Mouse (Mus musculus) adrenal gland, adult 18-20 months (tissue): ENCODE measurements around the gene Ptprg. TPM values are rescaled to one million over a fixed set of nuclear protein-coding genes. Genes with fewer than 3 reads are reported as not detected.

Experiments
- DNase-seq, 2 experiments: peaks; one replicate each; pipeline ENCODE4 v3.0.0; 2021 to 2022; ENCODE audit warnings: low spot score in 2 of 2
- total RNA-seq, 2 experiments: library from RNA; stranded (reverse); gene quantifications; 1 replicate in 1 of 2; 2 replicates in 1 of 2; pipeline ENCODE4 v1.2.3; 2021

Gene Ptprg
- total RNA-seq, 2 experiments from 2014 or later: 78.0 to 111 TPM

DNA sequence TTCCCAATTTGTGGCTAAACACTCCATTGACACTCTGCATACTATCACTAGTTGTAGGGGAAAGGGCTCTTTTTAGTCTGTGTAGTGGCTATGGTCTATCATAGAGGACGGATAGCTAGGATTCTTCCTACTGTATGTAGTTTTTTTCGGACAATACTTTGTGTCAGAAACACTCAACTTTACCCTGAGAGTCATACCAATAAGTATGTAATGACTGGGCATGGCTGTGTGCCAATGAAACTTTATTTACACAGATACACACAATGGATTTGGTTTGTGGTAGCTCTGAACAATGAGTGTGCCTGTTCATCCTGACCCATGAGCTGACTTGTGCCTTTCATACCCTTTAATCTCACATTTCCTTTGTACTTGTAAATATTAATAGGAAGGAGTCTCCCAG lies 127.3 kb downstream of the Ptprg start:
- no peak for DNase-seq

DNA sequence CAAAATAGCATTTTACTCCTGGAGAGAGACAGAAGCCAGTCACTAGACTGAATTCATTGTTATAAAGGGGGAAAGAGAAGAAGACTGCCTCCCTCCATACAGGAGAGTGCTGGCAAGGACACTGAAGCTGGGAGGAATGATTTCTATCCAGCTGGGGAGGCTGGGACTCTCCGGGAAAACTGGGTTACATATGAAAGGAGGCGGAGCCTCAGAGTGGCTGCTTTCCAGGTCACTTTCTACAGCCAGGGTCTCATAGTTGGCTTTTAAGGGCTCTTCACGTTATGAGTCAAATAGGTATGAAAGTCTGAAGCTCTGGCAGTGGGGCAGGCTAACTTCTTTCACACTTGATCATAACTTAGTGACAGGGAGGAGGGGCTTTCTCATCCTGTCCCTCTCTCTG lies 129.1 kb downstream of the Ptprg start:
- DNase-seq: no peak

DNA sequence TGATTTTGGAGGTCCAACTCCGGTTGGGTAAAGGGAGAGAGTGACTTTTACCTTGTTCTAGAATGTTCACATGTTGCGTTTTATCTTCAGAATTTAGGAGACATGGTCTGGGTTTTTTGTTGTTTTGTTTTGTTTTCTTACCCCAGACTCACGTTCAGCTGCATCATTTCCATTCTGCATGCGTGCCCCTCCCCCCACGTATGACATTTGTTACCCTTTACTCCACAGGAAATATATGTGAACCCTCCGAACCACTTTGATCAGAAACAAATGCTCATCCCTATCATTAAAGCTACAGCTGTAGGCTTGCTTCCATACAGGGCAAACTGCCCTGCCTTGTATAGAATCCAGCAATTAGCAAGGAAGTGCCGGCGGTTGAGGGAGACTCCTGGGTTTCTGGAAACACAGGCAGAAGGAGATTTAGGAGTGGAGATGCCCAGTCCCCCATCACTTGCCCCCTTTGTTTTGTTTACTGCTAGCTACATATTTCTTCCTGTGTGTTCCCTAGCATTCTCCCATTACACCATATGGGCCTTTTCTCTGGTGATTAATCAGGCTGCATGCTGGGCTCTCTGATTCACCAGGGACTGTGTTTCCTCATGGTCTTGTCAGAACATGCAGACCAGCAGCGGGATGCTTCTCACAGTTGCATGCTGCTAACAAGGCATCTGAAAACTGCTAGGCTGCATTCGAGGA lies 130.2 kb downstream of the Ptprg start:
- no peak for DNase-seq

DNA sequence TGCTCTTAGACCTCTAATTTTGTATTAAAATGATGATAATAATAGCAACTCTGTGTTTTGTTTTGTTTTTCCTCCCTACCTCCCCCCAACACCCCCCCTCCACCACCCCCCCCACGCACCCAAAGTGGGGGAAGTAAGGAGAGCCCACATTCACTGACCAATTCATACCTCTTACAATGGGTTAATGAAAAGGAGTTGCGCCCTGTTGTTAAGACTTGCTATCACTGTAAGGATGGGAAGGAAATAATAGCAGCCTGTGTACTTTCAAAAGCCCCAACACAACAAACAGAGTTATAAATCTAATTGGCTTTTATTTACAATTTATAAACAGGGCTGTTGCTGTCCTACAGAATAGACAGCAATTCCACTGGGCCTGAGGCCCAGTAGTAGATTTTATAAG lies 130.8 kb downstream of the Ptprg start:
- no peak for DNase-seq

DNA sequence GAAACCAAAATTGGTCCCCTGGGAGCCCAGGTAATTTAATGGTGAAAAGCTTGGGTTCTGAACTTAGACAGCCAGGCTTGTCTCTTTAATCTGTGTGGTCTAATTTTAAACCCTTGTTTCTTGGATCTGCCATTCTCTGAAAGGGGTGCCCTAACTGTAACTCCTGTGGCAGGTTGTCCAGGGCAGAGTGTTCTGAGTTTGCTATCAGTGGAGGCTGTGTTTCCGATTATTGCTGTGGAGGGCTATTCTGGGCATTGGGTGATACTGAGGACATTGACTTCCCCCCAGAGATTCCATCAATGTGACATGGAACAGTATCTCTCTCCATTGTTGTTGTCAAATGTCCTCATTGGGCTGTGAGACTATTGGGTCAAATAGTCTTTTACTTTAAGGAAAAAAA lies 134.2 kb downstream of the Ptprg start:
- no peak for DNase-seq

DNA sequence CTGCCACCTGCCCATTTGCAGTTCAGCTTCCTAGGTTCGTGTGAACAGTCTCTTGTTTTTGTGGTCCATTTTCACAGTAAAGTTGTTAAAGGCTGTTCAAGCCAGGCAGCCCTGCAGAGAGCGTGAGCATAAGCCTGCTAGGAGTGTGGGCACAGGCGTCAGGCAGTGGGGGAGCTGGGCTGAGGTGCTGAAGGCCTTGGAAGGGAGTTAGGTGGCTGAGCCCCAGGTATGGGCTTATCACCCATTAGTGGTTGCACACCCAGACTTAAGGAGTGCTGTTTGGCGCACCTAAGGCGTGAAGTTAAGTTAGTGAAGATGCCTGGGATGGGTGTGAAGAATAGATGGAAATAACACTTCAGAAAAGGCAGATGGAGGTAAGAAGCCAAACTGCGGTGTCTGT lies 134.8 kb downstream of the Ptprg start:
- DNase-seq: no peak

DNA sequence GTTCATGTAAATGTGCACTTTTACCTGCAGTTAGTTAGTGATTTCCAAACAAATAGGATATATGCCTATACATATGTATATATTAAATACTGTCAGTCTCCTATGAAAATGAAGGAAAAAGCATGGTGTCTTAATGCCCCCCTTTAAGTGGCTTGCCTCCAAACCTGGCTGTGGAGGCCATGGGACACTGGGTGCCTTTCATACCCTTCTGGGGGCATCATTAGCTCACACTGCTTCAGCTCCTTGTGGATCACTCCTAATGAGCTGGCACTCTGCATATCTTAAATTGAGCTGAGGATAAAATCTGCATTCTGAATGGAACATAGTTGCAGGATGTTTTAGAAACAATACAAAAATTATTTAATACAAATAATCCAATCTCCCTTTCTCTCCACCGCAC lies 136.7 kb downstream of the Ptprg start:
- no peak for DNase-seq

DNA sequence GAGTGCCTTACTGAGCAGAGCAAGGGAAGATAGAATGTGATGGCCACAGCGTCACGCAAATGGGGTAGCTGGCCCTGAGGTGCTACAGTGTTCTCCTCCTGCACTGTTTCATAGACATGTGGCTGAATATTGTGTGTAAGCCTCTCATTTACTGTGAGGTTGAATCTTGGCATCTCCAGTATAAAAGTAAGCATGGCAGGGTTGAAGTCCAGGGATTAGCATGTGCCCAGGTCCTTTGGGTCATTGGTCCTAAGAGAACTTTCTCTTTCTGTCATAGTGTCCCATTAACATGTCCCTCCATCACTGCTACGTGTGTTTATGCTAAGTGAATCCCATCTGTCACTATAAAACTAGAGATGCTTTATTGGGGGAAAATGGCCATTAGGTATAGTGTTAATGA lies 138.2 kb downstream of the Ptprg start:
- no peak for DNase-seq

DNA sequence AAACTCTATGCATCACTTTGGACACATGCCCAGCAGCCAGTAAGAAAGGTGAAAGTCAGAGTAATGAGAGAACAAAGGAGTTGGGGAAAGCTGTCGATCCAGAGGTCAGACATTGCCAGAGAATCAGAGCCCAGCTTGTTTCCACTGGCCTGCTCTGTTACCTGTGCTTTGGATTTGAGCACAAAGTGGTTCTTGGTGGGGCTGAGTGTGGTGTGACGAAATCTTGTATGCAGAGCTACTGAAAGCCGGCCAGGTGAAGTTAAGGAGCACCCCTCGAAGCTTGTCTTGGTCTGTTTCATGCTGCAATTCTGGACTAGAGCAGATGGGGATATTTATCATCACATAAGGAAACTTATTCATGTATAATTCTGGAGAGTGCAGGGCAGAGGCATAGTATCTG lies 145.5 kb downstream of the Ptprg start:
- DNase-seq: no peak

DNA sequence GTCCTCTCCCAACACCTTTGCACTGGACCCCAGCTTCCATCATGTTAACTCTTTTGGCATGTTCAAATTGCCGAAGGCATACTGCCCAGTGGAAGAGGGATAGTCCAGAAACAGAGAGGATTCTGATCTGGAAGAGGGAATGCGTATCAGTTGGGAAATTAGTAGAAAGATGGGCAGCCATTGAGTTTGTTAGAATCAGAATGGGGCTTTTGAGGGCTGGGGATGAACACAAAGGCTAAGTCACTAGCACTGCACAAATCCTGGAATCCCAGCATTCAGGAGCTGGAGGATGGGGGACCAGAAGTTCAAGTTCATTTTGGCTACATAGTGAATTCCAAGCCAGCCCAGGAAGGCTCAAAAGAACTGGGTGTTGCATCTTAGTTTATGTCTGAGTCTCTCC lies 146.3 kb downstream of the Ptprg start:
- DNase-seq: no peak

DNA sequence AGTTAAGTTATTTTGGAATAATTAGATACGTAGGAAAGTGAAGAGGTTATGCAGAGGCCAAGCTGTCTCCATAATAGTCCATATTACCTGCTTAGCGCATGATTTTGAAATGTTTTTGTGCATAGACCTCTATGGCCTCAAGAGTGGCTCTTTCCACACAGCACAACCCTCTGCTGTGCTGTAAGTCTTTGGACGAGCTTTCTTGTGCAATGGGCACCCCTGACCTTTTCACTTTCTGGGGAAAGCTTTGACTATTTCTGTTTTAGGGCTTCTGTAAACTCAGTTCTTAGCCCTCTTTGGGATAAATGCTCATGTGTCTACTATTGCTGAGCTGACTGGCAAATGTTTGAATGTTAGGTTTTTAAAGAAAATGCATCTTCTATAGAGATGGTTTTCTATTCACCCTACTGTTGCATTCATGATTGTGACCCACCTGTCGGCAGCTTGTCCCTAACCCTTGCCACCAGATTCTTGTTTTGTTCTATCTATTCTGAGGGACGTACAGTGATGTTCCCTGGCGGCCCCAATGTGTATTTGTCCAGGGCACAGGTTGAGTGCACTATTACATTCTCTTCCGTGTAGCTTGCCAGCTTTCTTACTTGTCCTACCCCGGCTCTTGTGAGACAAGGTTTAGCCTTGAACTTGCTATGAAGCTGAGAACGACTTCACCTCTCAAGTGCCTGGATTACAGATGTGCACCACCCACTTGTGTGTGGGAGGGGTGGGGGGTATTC lies 148.4 kb downstream of the Ptprg start:
- DNase-seq: no peak

DNA sequence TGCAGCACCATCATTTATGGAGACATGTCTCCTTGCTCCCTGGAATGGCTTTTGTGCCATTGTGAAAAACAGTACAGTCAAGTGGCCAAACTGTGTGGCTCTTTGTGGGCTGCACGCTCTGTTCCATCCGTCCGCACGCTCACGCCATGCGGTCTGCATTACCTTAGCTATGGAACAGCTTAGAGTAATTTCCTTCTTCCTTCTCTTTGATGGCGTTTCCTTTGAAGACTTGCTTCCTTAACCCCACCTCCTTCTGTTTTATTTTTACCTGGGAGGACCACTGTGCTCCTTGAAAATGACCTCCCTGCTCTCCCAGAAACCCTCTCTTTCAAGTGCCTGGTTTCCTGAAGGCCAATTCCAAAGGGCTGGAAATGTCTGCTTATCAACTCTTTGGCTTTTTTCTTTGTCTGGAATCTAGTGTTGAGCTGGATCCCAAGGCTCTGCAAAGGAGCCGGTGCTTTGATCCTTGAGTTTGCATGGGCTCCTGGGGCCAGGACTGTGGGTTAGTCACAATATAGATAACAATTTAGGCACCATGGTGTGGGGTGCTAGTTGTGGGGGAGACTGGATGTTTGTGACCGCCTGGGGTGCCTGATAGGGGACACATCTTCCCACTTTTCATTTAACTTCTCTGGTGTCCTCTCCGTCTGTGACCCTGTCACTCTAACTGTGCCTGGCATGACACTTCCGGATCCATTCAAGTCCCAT lies 149.6 kb downstream of the Ptprg start:
- no peak for DNase-seq

DNA sequence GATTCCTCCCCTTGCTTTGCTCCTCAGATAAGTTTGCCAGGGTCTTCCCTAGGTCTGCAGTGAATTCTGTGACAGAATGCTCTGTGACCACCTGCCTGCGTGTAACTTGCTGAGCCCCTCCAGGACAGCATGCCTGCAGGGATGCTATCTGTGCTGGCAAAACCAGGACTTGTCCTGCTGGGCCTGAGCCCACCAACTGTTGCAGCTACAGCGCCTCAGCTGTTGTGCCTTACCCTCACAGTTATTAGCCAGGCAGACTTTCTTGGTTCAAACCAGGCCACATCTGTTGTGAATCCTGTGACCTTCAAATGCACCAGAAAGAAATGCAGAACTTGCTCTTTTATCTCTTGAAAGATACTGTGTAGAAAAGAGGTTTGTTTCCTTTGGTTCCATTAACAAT lies 151.5 kb downstream of the Ptprg start:
- DNase-seq: no peak

DNA sequence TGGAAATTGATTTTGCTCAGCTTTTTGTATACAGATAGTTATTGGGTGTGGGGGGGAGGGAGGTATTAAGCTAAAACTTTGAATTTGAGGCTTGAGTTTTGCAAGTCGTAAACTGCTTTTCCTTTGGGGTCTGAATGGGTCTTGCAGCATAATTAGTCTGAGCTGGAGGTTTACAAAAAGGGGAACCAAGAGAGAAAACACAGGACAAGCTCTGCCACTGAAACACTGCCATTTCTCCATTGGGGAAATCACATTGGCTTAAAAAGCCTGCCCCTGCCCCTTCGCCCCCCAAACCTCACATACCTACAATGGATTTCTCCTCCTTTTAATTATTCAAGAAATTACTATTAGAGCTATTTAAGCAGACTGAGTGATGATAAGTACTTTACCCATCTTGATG lies 156.0 kb downstream of the Ptprg start:
- no peak for DNase-seq

DNA sequence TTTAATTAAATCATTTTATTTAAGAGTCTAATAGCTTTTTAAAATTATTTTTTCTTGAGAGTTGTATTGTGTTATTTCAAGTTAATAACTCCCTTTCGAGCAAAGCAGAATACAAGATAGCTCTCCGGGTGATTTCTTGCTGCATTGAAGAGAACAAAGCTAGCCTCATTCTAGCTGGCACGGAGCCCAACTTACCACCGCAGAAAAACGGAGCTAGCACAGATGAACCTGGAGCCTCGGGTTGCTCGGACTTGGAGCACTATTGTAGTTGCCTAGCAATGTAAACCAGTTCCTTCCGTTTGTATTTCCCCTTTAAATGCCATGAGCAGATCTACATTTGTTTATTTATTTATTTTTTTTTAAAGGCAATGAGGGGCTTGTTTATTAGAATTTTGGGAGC lies 156.5 kb downstream of the Ptprg start:
- DNase-seq: peak in 1 of 2 experiments; percentile 36

DNA sequence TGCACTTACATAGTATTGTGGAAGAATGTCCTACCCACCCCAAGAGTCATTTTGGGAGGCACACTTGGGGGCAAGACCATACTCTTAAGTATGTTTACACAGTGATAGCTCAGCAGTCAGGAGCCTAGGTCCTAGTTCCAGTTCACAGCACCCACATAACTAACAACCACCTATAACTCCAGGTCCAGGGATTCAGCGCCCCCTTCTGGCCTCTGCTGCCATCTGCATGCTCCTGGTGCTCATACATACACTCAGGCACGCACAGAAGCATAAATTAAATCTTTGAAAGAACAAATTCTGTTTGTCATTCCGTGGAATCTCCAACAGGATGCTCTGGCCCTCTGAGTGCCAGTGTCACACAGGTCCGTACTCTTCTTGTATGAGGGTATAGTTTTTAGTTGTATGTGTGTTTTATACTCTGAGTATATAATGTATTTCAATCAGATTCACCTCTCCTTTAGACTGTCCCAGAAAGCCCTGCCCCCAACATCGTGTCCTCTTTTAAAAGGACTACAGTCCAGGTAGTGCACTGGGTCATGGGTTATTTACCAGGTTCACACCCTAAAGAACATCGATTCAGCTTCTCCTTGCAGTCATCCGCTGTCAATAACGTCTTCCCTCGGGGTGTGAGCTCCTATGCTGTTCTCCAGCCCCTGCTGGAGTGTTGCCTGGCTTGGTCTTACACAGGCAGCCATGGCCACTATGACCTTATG lies 157.2 kb downstream of the Ptprg start:
- no peak for DNase-seq

DNA sequence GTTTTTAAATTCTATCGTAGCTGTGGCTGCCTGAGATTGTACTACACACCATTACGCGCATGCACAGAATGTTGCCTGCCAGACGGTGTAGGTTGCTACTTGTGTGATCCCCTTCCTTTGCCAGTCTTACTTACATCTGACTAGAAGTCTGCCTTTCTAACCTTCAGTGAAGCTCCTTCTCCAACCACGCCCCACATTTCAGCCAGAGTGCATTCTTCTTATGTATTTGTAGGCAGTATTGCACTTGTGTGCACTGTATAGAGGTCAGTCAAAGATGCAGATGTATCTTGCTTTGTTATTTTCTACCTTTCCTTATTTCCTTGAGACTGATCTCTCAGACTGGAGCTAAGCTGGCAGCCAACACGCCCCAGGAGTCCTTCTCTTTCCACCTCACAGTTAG lies 158.8 kb downstream of the Ptprg start:
- no peak for DNase-seq

DNA sequence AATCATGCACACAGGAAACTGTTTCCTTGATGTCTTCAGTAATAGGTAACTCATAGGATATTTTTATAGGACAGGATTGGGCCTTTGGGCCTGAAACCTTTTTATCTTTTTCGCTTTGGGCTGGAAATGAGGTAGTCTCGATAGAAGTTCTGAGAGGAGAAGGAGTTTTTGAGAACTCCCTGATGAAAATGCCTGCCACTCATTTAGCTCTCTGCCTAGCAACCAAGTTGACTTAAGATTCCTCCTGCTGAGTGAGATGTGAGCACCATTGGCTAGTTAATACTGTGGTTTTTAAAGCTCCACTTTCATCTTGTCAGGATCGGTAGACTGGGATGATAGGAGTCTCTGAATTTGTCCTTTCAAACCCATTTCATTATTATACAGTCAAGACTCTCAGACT lies 162.9 kb downstream of the Ptprg start:
- DNase-seq: no peak

DNA sequence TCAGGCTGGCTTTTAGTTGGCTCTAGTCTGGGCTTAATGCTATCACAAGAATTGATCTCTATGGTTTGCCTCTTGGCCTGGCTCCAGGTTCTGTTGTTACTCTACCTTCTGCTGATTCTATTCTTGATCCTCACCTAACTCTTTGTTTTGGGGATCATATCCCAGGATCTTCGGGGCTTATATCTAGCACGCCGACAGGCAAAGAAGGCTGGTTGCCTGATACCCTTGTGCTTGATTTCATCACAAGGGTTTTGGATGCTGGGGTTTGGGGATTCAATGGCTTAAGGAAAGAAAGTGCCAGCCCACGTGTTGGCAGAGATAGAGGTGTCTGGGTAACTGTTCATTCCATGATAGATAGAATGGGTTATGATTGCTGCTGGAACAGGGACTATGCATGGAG lies 164.9 kb downstream of the Ptprg start:
- no peak for DNase-seq

DNA sequence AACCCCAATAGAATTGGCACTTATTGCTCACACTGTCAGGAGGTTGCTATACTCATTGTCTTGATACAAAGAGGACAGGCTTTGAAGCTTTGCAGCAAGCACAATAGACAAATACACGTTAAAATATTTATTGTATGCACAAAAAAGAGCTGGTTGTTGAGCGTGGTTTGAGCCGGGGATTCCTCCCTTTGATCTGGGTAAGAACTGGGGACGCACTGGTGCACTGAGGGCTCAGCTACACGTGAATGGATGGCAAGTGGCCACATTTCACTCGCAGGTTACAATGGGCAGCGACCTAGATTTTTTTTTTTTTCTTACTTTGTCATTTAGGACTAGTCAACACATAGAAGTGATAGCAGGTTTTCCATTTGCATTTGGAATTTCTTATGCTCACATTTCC lies 165.9 kb downstream of the Ptprg start:
- no peak for DNase-seq

DNA sequence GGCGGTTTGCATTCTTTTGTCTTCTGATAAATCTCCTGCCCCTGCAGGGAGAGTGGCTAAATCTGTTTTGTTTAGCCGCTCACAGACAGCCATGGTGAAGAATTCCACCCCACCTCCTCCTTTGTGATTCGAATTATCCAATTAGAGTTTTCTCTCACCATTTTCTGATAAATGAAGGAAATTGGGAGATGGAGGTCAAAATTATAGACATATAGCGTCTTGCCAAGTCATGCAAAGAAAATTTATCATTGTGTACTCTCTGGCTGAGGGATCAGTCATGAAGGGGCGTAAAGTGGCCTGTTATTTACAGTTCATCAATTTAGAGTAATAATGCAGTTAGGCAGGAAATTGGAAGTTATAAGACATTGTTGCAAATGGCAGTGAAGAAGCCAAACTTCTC lies 168.8 kb downstream of the Ptprg start:
- no peak for DNase-seq

DNA sequence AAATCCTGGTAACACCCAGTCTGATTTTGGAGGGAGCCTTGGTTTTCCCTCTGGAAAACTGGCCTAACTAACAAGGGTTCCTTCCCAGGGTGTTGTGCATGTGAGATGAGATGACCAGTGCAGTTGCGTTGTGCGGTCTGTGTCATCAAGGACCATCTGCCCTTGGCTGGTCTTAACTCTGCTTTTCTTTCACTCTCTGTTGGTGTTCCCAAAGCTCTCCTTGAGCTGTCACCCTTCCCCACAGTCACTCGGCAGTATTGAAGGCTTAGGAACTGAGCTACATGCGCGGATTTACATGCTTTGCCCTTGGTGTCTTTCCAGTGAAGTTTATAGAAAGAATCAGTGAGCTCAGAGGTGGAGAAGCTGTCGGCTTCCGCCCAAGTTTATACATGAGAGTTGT lies 170.5 kb downstream of the Ptprg start:
- no peak for DNase-seq
